Mouse (Mus musculus) liver, adult 2 months (tissue): ENCODE data around the gene Cfap74. TPM values are rescaled to one million over a fixed set of nuclear protein-coding genes. Genes with fewer than 3 reads are reported as not detected.

Experiments
- DNase-seq: peaks from one replicate; pipeline ENCODE4 v3.0.0-alpha.2; 2011; ENCODE audit warnings: low read depth, low spot score; ENCODE audit errors: extremely low read depth
- H3K27ac ChIP-seq: fragments of 200-500 bp; replicated peaks from 2 replicates; pipeline ENCODE4 v1.5.1; 2012; ENCODE audit warnings: low read depth, mild to moderate bottlenecking, control low read depth, inconsistent platforms, low read length; ENCODE audit not compliant: insufficient read depth
- H3K27me3 ChIP-seq: fragments of 200-500 bp; 2 replicates; pipeline ENCODE4 v1.6.1; 2012; ENCODE audit warnings: mild to moderate bottlenecking, moderate library complexity, low read length, inconsistent platforms; ENCODE audit not compliant: control insufficient read depth, insufficient read depth
- H3K36me3 ChIP-seq: fragments of 200-500 bp; 2 replicates; pipeline ENCODE4 v1.6.1; 2012; ENCODE audit warnings: low read length, inconsistent platforms; ENCODE audit not compliant: control insufficient read depth, insufficient read depth
- H3K4me1 ChIP-seq: fragments of 200-500 bp; 2 replicates; pipeline ENCODE4 v1.6.1; 2011; ENCODE audit warnings: low read length; ENCODE audit not compliant: control insufficient read depth, insufficient read depth
- H3K4me3 ChIP-seq: fragments of 200-500 bp; 2 replicates; pipeline ENCODE4 v1.5.1; 2011; ENCODE audit warnings: low read depth, mild to moderate bottlenecking, control low read depth, low read length, moderate library complexity; ENCODE audit not compliant: insufficient read depth
- H3K79me2 ChIP-seq: fragments of 200-500 bp; 2 replicates; pipeline ENCODE4 v1.6.1; 2012; ENCODE audit warnings: inconsistent platforms, mild to moderate bottlenecking, low read length, moderate library complexity; ENCODE audit not compliant: control insufficient read depth, insufficient read depth
- H3K9ac ChIP-seq: fragments of 200-500 bp; 2 replicates; pipeline ENCODE4 v1.6.1; 2012; ENCODE audit warnings: low read depth, mild to moderate bottlenecking, control low read depth, inconsistent platforms, low read length
- CTCF ChIP-seq: fragments of 200-500 bp; IDR thresholded peaks from 2 replicates; pipeline ENCODE4 v1.5.1; 2011; ENCODE audit warnings: low read depth, low read length, control low read depth
- POLR2A ChIP-seq: fragments of 200-500 bp; IDR thresholded peaks from 2 replicates; pipeline ENCODE4 v1.6.1; 2011; ENCODE audit warnings: low read length, control low read depth; ENCODE audit not compliant: insufficient read depth; ENCODE audit errors: extremely low read depth
- WGBS: fragments of 180-500 bp; shearing (Covaris S2); methylation state at CpG from one replicate; pipeline ENCODE4 v1.1.7; 2018; 5-methylcytosine and 5-hydroxymethylcytosine counted together
- polyA plus RNA-seq: library from polyadenylated mRNA; depleted of rRNA; stranded (reverse); fragments of >200 nt; gene quantifications from 2 replicates; pipeline ENCODE4 v1.2.3, GENCODE M21; 2012
- total RNA-seq: library from RNA; depleted of rRNA; stranded (reverse); fragments of >200 nt; gene quantifications from 2 replicates; pipeline ENCODE4 v1.2.3, GENCODE M21; 2014

Gene Cfap74
- total and polyA plus RNA-seq, 2 experiments, result 0.06 to 0.09 TPM

DNA sequence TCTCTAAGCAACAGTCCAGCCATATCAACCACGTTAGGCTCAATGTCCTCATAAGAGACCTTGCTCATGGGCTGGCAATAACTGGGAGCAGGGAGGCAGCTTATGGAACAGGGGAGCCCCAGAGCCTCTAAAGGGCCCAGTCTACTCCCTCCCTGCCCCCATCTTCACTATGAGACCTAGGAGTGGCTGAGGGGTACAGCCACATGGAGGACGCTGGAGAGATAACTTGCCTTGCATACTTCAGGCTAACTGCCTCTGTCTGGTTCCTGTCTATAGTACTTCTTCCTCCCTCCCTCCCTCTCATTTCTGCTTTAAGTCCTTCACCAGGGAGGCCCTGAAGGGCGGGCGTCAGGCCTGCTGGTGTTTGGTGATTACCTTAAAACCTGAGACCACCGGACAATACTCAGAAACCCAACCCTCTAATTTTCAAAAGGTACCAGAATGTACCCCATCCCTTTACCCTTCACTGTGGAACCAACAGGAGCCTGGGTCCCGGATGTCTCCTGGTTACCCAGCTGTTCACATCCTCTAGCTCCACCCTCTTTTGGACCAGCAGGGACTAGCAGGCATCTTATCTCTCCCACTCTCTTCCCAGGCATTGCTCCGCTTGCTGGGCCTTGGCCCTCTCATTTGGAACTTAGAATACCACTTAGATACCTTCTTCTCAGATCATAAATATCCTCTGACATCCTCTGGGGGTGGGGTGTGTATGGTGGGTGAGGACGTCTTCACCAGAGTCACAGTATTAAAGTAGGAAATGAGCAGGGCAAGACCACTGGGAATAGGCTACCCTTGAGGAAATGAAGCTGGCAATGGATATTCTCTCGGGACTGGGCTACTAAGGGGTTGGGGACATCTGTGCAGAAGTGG lies 80.3 kb downstream of the Cfap74 start:
- Histone ChIP-seq H3K4me3 (no peak overlapping the region), H3K9ac (no peak overlapping the region), H3K79me2 (peaks cover 16% of the 10 kb centered on the region), H3K27ac (peak overlapping the region; percentile 75), H3K27me3 (no peaks in the 10 kb centered on the region), H3K36me3 (no peaks in the 10 kb centered on the region), H3K4me1 (peaks cover 11% of the 10 kb centered on the region)
- DNase-seq, result no peak
- TF ChIP-seq POLR2A, result no peak
- no peak for TF ChIP-seq CTCF
- 90% methylated on average over 9 of the region's 9 CpGs for WGBS

- WGBS, result 37% methylated on average over 5 of the region's 5 CpGs
- H3K4me1 ChIP-seq, result peaks cover 11% of the 10 kb centered on the region
Observed at GRCm38 (mm10) chr4:155490456-155490855, 81.5 kb downstream of the Cfap74 start.

DNA sequence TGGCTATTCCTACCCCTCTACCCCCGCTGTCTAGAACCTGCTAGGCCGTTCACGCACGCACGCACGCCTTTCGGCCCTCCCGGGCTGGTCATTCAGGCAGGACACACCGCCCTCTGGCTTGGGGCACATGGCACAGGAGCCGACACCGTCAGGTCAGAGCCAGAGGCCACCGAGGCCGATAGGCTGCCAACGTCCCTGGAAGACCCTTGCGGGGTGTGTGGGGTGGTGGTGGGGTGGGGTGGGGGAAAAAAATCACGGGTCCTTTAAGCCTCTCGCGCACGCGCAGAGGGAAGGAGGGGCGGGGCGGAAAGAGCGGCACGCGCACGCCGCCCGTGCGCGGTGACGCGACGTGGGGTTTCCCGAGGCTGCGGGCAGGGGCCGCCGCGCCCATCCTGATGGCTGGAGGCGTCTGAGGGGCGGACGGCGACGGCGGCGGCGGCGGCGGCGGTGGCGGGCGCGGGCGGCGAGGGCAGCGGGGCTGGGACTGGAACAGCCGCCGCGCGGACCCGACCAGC lies 82.1 kb downstream of the Cfap74 start, which contains the start of gene Gnb1:
Gnb1 (plus strand) TSS at position 372 of the 515 bp plus-strand sequence.
- Histone ChIP-seq H3K27me3 (no peaks in the 10 kb centered on the region), H3K27ac (peak within 1 kb of the TSS; percentile 56), H3K36me3 (no peaks in the 10 kb centered on the region), H3K79me2 (peaks cover 27% of the 10 kb centered on the region), H3K4me1 (peaks cover 12% of the 10 kb centered on the region), H3K9ac (peak within 1 kb of the TSS; percentile 93), H3K4me3 (peak within 1 kb of the TSS; percentile 69)
- DNase-seq, result peak; percentile 62
- WGBS, result under 1% methylated on average over 46 of the region's 60 CpGs
- 0 out of 2 replicates have a peak, but pooled peaks have one; percentile 10 for TF ChIP-seq POLR2A
- TF ChIP-seq CTCF, result no peak

More at GRCm38 (mm10) chr4:155490456-155490855, 81.5 kb downstream of the Cfap74 start:
- Histone ChIP-seq H3K9ac (peak overlapping the region; percentile 78), H3K27ac (peak overlapping the region; percentile 28), H3K36me3 (no peaks in the 10 kb centered on the region), H3K27me3 (no peaks in the 10 kb centered on the region), H3K4me3 (no peak overlapping the region; the same call in 1 of the 2 replicates), H3K79me2 (peaks cover 23% of the 10 kb centered on the region)
- no peak for DNase-seq
- no peak for TF ChIP-seq CTCF
- no peak for TF ChIP-seq POLR2A

GRCm38 (mm10) chr4:155491529-155492130 lies 82.6 kb downstream of the Cfap74 start:
- H3K4me3 ChIP-seq, result peak overlapping the region; percentile 69
- no peaks in the 10 kb centered on the region for H3K27me3 ChIP-seq
- no peak for TF ChIP-seq CTCF
- H3K36me3 ChIP-seq, result no peaks in the 10 kb centered on the region
- peak overlapping the region; percentile 56 for H3K27ac ChIP-seq
- peak overlapping the region; percentile 93 for H3K9ac ChIP-seq
- H3K4me1 ChIP-seq, result peaks cover 12% of the 10 kb centered on the region
- no peak for DNase-seq
- under 1% methylated on average over 54 of the region's 54 CpGs for WGBS
- peaks cover 30% of the 10 kb centered on the region for H3K79me2 ChIP-seq

- TF ChIP-seq CTCF (no peak), POLR2A (no peak)
Observed at GRCm38 (mm10) chr4:155492131-155492633, 83.2 kb downstream of the Cfap74 start.

More at GRCm38 (mm10) chr4:155492131-155492633, 83.2 kb downstream of the Cfap74 start:
- Histone ChIP-seq H3K36me3 (no peaks in the 10 kb centered on the region), H3K4me1 (peaks cover 12% of the 10 kb centered on the region), H3K4me3 (peak overlapping the region; percentile 69), H3K27ac (peak overlapping the region; percentile 56), H3K79me2 (peaks cover 30% of the 10 kb centered on the region), H3K27me3 (no peaks in the 10 kb centered on the region), H3K9ac (peak overlapping the region; percentile 93)
- WGBS, result under 1% methylated on average over 51 of the region's 51 CpGs
- DNase-seq, result peak; percentile 22
